ENCODE assay signal across 7 mouse cellular contexts in the genomic region with DNA sequence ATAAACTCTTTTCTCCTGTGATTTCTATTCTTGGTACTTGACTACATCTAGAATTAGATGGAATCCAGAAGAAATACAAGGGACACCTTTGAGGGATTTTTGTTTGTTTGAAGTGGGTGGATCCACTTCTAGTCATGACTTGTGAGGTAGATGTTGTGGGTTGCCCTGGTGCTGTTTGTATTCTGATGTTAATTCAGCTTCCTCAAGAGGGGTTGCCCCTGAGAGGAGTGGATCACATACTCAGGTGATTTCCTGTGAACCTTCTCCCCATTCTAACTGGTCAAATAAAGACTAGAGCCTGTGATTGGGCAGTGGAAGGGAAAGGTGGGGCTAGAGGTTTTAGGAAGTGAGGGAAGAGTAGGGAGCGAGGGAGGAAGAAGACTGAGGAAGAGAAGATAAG. TPM values are rescaled to one million over a fixed set of nuclear protein-coding genes. Genes with fewer than 3 reads are reported as not detected.
DNase-seq lines count a peak whose midpoint lies in the region; ATAC-seq lines count a peak whose summit lies in the region.

No protein-coding gene starts in this region.

- H3K4me3 ChIP-seq in lung, embryonic 16.5 days (ENCODE audit: low read length), result peak overlapping the region; percentile 72; the same call in 1 of the 2 replicates
- H3K4me3 ChIP-seq in embryonic facial prominence, embryonic 13.5 days, result peak overlapping the region; percentile 67
- peak overlapping the region; percentile 59 for H3K4me3 ChIP-seq in limb, embryonic 12.5 days (replicated peaks)
- peak overlapping the region; percentile 64; the same call in 1 of the 2 replicates for H3K4me3 ChIP-seq in stomach, embryonic 15.5 days (replicated peaks)

- WGBS in lung, embryonic 16.5 days, result 67% methylated on average over 1 of the region's 1 CpGs
- 68% methylated on average over 1 of the region's 1 CpGs for WGBS in embryonic facial prominence, embryonic 13.5 days
- WGBS in limb, embryonic 12.5 days, result 67% methylated on average over 1 of the region's 1 CpGs
- 76% methylated on average over 1 of the region's 1 CpGs for WGBS in stomach, embryonic 15.5 days

- H3K9me3 ChIP-seq in lung, embryonic 16.5 days (ENCODE audit: control insufficient read depth, low read length), result no peaks in the 10 kb centered on the region
- H3K9me3 ChIP-seq in embryonic facial prominence, embryonic 13.5 days, result peaks cover 6% of the 10 kb centered on the region
- H3K9me3 ChIP-seq in limb, embryonic 12.5 days, result 0 out of 2 replicates have a peak, but pooled peaks cover 4% of the 10 kb centered on the region
- H3K9me3 ChIP-seq in stomach, embryonic 15.5 days, result no peaks in the 10 kb centered on the region

- H3K4me1 ChIP-seq in lung, embryonic 16.5 days (replicated peaks; ENCODE audit: control insufficient read depth, insufficient read depth, low read length), result peaks cover 3% of the 10 kb centered on the region; the same call in 1 of the 2 replicates
- peaks cover 8% of the 10 kb centered on the region; the same call in 1 of the 2 replicates for H3K4me1 ChIP-seq in embryonic facial prominence, embryonic 13.5 days
- H3K4me1 ChIP-seq in limb, embryonic 12.5 days (replicated peaks), result peaks cover 10% of the 10 kb centered on the region; the same call in 1 of the 2 replicates
- peaks cover 5% of the 10 kb centered on the region; the same call in 1 of the 2 replicates for H3K4me1 ChIP-seq in stomach, embryonic 15.5 days

- H3K4me2 ChIP-seq in lung, embryonic 16.5 days (ENCODE audit: low read depth, low read length), result peak overlapping the region; percentile 78
- peak overlapping the region; percentile 65 for H3K4me2 ChIP-seq in embryonic facial prominence, embryonic 13.5 days
- peak overlapping the region; percentile 70 for H3K4me2 ChIP-seq in limb, embryonic 12.5 days
- peak overlapping the region; percentile 70 for H3K4me2 ChIP-seq in stomach, embryonic 15.5 days

- ATAC-seq in lung, embryonic 16.5 days (ENCODE audit: low read depth), result no peak
- ATAC-seq in embryonic facial prominence, embryonic 13.5 days (ENCODE audit: insufficient number of reproducible peaks, insufficient read depth, low FRiP score, low TSS enrichment, low read depth), result no peak
- ATAC-seq in limb, embryonic 12.5 days (ENCODE audit: insufficient number of reproducible peaks, insufficient read depth, low FRiP score, low TSS enrichment, low read depth), result no peak
- no peak for ATAC-seq in stomach, embryonic 15.5 days (ENCODE audit: insufficient read depth, low FRiP score, low read depth)

- H3K36me3 ChIP-seq in lung, embryonic 16.5 days (ENCODE audit: control insufficient read depth, insufficient read depth, low read length), result peaks cover 4% of the 10 kb centered on the region; the same call in 1 of the 2 replicates
- H3K36me3 ChIP-seq in embryonic facial prominence, embryonic 13.5 days, result peaks cover 21% of the 10 kb centered on the region
- peaks cover 12% of the 10 kb centered on the region for H3K36me3 ChIP-seq in limb, embryonic 12.5 days
- no peaks in the 10 kb centered on the region for H3K36me3 ChIP-seq in stomach, embryonic 15.5 days

- peak overlapping the region; percentile 76 for H3K9ac ChIP-seq in lung, embryonic 16.5 days (ENCODE audit: low read length)
- peak overlapping the region; percentile 81 for H3K9ac ChIP-seq in embryonic facial prominence, embryonic 13.5 days
- H3K9ac ChIP-seq in limb, embryonic 12.5 days (replicated peaks), result peak overlapping the region; percentile 74; the same call in 1 of the 2 replicates
- H3K9ac ChIP-seq in stomach, embryonic 15.5 days, result no peak overlapping the region

- peak overlapping the region; percentile 95; the same call in 1 of the 2 replicates for H3K27ac ChIP-seq in lung, embryonic 16.5 days (ENCODE audit: low read length)
- H3K27ac ChIP-seq in embryonic facial prominence, embryonic 13.5 days, result peak overlapping the region; percentile 91
- H3K27ac ChIP-seq in limb, embryonic 12.5 days, result peak overlapping the region; percentile 94; the same call in 1 of the 2 replicates
- peak overlapping the region; percentile 87 for H3K27ac ChIP-seq in stomach, embryonic 15.5 days

- no peak for DNase-seq in lung, postnatal 10 days
- no peak for DNase-seq in thymus, adult 18-20 months
- DNase-seq in right cerebral cortex, postnatal 36 days (ENCODE audit: low spot score in 2 of 2), result no peak

- no peaks in the 10 kb centered on the region for H3K27me3 ChIP-seq in lung, embryonic 16.5 days (ENCODE audit: control insufficient read depth, insufficient read depth, low read depth, low read length)
- H3K27me3 ChIP-seq in embryonic facial prominence, embryonic 13.5 days, result no peaks in the 10 kb centered on the region
- no peaks in the 10 kb centered on the region for H3K27me3 ChIP-seq in limb, embryonic 12.5 days
- H3K27me3 ChIP-seq in stomach, embryonic 15.5 days (replicated peaks), result no peaks in the 10 kb centered on the region

RNA-seq across cellular contexts. Expression of a gene that starts 15.8 kb away (rescaled TPM):
- 4.7 and 5.5 TPM in 2 replicates for polyA plus RNA-seq in lung, embryonic 16.5 days (2015; fragmentation: Nextera tagmentation; extraction: Ambion mirVana)
- polyA plus RNA-seq in embryonic facial prominence, embryonic 13.5 days (2015; fragmentation: Nextera tagmentation; extraction: Ambion mirVana), result 8.5 and 9.2 TPM in 2 replicates
- 8.4 and 8.7 TPM in 2 replicates for polyA plus RNA-seq in limb, embryonic 12.5 days (2016; fragmentation: Nextera tagmentation; extraction: Ambion mirVana)
- 3.7 and 4.5 TPM in 2 replicates for polyA plus RNA-seq in stomach, embryonic 15.5 days (2015; fragmentation: Nextera tagmentation; extraction: Ambion mirVana)

RNA-seq across cellular contexts. Expression of a gene that starts 21.0 kb away (rescaled TPM):
- polyA plus RNA-seq in lung, embryonic 16.5 days (2015; fragmentation: Nextera tagmentation; extraction: Ambion mirVana), result 4.9 and 5.1 TPM in 2 replicates
- 4.5 and 5.5 TPM in 2 replicates for polyA plus RNA-seq in embryonic facial prominence, embryonic 13.5 days (2015; fragmentation: Nextera tagmentation; extraction: Ambion mirVana)
- 4.3 and 4.9 TPM in 2 replicates for polyA plus RNA-seq in limb, embryonic 12.5 days (2016; fragmentation: Nextera tagmentation; extraction: Ambion mirVana)
- 3.3 TPM in 2 replicates for polyA plus RNA-seq in stomach, embryonic 15.5 days (2015; fragmentation: Nextera tagmentation; extraction: Ambion mirVana)

RNA-seq across cellular contexts. Expression of a gene that starts 26.5 kb away (rescaled TPM):
- polyA plus RNA-seq in lung, embryonic 16.5 days (2015; fragmentation: Nextera tagmentation; extraction: Ambion mirVana), result 3.3 and 3.4 TPM in 2 replicates
- polyA plus RNA-seq in embryonic facial prominence, embryonic 13.5 days (2015; fragmentation: Nextera tagmentation; extraction: Ambion mirVana), result 2.3 and 3.3 TPM in 2 replicates
- polyA plus RNA-seq in limb, embryonic 12.5 days (2016; fragmentation: Nextera tagmentation; extraction: Ambion mirVana), result 2.3 and 3.1 TPM in 2 replicates
- 3.1 and 3.2 TPM in 2 replicates for polyA plus RNA-seq in stomach, embryonic 15.5 days (2015; fragmentation: Nextera tagmentation; extraction: Ambion mirVana)

RNA-seq across cellular contexts. Expression of a gene that starts 34.1 kb away (rescaled TPM):
- 0.11 and 0.46 TPM in 2 replicates for polyA plus RNA-seq in lung, embryonic 16.5 days (2015; fragmentation: Nextera tagmentation; extraction: Ambion mirVana)
- 0.13 and 0.25 TPM in 2 replicates for polyA plus RNA-seq in embryonic facial prominence, embryonic 13.5 days (2015; fragmentation: Nextera tagmentation; extraction: Ambion mirVana)
- polyA plus RNA-seq in limb, embryonic 12.5 days (2016; fragmentation: Nextera tagmentation; extraction: Ambion mirVana), result 0.17 and 0.29 TPM in 2 replicates
- polyA plus RNA-seq in stomach, embryonic 15.5 days (2015; fragmentation: Nextera tagmentation; extraction: Ambion mirVana), result 0.28 and 0.41 TPM in 2 replicates

RNA-seq across cellular contexts. Expression of a gene that starts 39.5 kb away (rescaled TPM):
- 2.0 and 2.3 TPM in 2 replicates for polyA plus RNA-seq in lung, embryonic 16.5 days (2015; fragmentation: Nextera tagmentation; extraction: Ambion mirVana)
- 2.2 and 2.7 TPM in 2 replicates for polyA plus RNA-seq in embryonic facial prominence, embryonic 13.5 days (2015; fragmentation: Nextera tagmentation; extraction: Ambion mirVana)
- 1.9 and 2.5 TPM in 2 replicates for polyA plus RNA-seq in limb, embryonic 12.5 days (2016; fragmentation: Nextera tagmentation; extraction: Ambion mirVana)
- 1.9 and 2.2 TPM in 2 replicates for polyA plus RNA-seq in stomach, embryonic 15.5 days (2015; fragmentation: Nextera tagmentation; extraction: Ambion mirVana)
